Mouse (Mus musculus): Measurements from ENCODE around the gene Btbd18. TPM values are rescaled to one million over a fixed set of nuclear protein-coding genes. Genes with fewer than 3 reads are reported as not detected.
"Not testable (repeated sequence)": the region's sequence is repeated elsewhere in the genome, so short reads cannot be mapped to it uniquely, and the experiment has no call there.

Gene Btbd18
- polyA plus RNA-seq, 1 experiment: 0.05 TPM

DNA sequence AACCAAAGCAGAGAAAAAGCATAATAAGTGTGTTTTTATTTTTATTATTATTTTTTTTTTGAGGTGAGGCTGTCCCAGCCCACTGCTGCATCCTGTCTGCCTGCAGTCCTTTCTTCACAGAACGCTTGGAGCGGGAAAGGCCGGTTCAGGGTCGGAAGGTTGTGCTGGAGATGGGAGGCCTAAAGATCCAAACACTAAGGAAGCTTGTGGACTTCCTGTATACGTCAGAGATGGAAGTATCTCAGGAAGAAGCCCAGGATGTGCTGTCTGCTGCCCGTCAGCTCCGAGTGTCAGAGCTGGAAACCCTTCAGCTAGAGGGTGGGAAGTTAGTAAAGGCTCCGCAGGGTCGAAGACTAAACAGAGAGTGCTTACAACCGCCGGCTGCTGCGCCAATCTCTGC is 7.2 kb downstream of the Btbd18 start:
- 38% methylated on average over 12 of the region's 12 CpGs for WGBS
- Histone ChIP-seq H3K4me1 (ENCODE audit: control insufficient read depth, insufficient read depth, low read length) (no peaks in the 10 kb centered on the region; the same call in 1 of the 2 replicates), H3K4me3 (replicated peaks; ENCODE audit: extremely low read depth, low read depth, low read length) (no peak overlapping the region)
- TF ChIP-seq POLR2A (IDR thresholded peaks at IDR 0.05; ENCODE audit: borderline replicate concordance, extremely low read depth, low read depth, low read length): no peak
- no peak for TF ChIP-seq CTCF (IDR thresholded peaks at IDR 0.05; ENCODE audit: insufficient read depth, low read length)
- no peak for DNase-seq

DNA sequence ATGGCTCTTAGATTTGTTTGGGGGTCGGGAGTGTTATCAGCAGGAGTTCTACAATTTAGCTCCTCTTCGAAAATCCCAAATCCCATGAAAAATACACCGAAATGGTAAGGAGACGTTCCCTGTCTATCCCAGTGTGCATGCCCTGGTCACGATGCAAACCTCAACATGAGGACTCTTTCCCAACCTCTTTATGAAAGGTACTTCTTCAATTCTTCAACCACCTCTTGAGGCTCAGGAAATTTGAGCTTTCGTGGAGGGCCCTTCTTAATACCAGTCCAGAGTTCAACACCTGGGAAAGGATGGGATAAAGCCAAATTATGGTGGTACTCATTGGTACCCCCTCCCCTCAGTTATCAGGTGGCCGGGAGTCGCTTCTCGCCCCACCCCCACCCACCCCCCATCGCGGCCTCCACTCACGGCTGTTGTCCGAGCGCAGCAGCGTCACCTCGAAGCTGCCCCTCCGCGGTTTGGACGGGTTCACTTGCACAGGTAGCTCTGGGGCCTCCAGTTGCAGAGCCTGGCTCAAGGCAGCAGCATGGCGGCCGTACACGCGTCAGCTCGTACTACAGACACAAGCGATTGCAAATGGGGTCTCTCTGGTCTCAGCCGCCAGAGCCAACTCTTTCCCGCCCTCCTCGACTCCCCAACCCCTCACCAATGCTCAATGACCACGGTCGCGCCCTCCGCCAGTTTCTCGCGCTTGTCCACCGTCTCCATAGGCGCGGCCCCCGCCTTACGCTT is 11.1 kb downstream of the Btbd18 start:
- WGBS: 3% methylated on average over 37 of the region's 39 CpGs
- no peaks in the 10 kb centered on the region; the same call in 1 of the 2 replicates for H3K4me1 ChIP-seq (ENCODE audit: control insufficient read depth, insufficient read depth, low read length)
- TF ChIP-seq POLR2A (IDR thresholded peaks at IDR 0.05; ENCODE audit: borderline replicate concordance, extremely low read depth, low read depth, low read length) (no peak), CTCF (IDR thresholded peaks at IDR 0.05; ENCODE audit: insufficient read depth, low read length) (no peak)
- H3K4me3 ChIP-seq (replicated peaks; ENCODE audit: extremely low read depth, low read depth, low read length): peak overlapping the region; percentile 70
- no peak for DNase-seq

DNA sequence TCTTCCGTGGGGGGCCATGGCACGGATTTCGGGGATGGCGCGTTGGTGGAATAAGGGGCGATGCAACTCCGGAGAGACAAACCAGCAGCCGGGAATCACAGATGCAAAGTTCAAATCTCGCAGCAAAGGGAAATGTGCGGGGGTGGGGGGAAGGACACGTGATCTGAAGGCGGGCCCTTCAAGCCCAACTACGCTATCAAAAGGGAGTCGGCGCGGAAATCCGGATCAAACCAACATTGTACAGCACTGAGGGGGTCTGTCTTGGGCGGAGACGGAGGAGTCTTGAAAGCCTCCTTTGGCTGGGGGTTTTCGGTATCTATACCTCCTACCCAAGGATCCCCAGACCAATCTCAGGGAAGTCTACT is 11.7 kb downstream of the Btbd18 start, which contains the start of gene Selenoh:
Gene Selenoh, minus strand, starts transcription at position 202 of the 365 bp plus-strand sequence.
- peak; percentile 71 for DNase-seq
- WGBS: under 1% methylated on average over 20 of the region's 20 CpGs
- Histone ChIP-seq H3K4me3 (replicated peaks; ENCODE audit: extremely low read depth, low read depth, low read length) (peak within 1 kb of the TSS; percentile 70), H3K4me1 (ENCODE audit: control insufficient read depth, insufficient read depth, low read length) (no peaks in the 10 kb centered on the region; the same call in 1 of the 2 replicates)
- TF ChIP-seq POLR2A (IDR thresholded peaks at IDR 0.05; ENCODE audit: borderline replicate concordance, extremely low read depth, low read depth, low read length) (peak; percentile 63; the same call in 1 of the 2 replicates), CTCF (IDR thresholded peaks at IDR 0.05; ENCODE audit: insufficient read depth, low read length) (no peak)

DNA sequence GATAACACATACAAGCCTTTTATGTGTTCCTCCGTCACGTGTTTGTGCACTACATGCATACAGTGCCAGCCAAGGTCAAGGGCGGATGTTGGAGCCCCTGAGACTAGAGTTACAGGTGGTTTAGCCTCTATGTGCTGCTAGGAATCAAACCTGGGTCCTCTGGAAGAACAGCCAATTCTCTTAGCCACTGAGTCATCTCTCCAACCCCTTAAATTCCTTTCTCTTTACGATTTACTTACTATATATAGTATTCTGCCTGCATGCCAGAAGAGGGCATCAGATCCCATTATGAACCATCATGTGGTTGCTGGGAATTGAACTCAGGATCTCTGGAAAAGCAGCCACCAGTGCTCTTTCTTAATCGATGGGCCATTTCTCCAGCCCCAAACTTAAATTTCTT is 12.7 kb downstream of the Btbd18 start:
- not testable (repeated sequence) for DNase-seq; H3K4me3 ChIP-seq (replicated peaks; ENCODE audit: extremely low read depth, low read depth, low read length)
- 73% methylated on average over 4 of the region's 5 CpGs for WGBS

DNA sequence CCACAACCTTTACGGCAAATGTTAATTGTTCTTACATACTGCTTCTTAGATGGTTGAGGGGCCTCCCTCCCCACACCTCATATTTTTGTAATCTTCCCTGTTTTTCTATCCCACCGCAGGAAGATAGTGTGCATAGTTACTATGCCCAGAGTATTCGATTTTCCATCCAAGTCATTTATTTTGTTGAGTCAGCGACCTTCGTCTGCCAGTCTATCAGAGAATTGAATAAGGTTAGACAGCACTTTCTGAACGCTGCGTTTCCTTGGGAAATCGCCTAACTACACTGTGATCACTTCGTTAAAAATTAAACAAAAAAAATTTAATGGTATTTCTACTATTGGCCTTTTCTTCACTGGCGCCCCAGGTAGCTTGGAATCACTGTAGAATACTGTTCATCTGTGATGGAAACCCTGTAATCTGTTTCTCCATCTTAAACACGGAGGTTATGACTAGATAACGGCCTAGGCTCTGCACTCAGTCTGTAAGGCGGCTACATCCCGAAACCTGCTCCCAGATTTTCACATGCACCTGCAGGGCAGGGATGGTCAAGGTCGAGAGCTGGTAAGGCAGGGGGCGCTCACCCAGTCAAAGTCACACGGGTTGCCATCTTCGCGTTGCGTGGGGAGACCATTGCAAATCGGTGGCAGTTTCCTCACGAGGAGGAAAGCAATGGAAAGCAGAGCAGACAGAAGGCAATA is 18.5 kb downstream of the Btbd18 start:
- 0 out of 2 replicates have a peak, but pooled peaks have one; percentile 29 for TF ChIP-seq CTCF (IDR thresholded peaks at IDR 0.05; ENCODE audit: insufficient read depth, low read length)
- no peak for TF ChIP-seq POLR2A (IDR thresholded peaks at IDR 0.05; ENCODE audit: borderline replicate concordance, extremely low read depth, low read depth, low read length)
- Histone ChIP-seq H3K4me1 (ENCODE audit: control insufficient read depth, insufficient read depth, low read length) (no peaks in the 10 kb centered on the region; the same call in 1 of the 2 replicates), H3K4me3 (replicated peaks; ENCODE audit: extremely low read depth, low read depth, low read length) (peak overlapping the region; percentile 91)
- WGBS: 8% methylated on average over 22 of the region's 22 CpGs
- no peak for DNase-seq

More for the DNA sequence above, 12.7 kb downstream of the Btbd18 start:
- H3K4me1 ChIP-seq (ENCODE audit: control insufficient read depth, insufficient read depth, low read length): not testable (repeated sequence)

DNA sequence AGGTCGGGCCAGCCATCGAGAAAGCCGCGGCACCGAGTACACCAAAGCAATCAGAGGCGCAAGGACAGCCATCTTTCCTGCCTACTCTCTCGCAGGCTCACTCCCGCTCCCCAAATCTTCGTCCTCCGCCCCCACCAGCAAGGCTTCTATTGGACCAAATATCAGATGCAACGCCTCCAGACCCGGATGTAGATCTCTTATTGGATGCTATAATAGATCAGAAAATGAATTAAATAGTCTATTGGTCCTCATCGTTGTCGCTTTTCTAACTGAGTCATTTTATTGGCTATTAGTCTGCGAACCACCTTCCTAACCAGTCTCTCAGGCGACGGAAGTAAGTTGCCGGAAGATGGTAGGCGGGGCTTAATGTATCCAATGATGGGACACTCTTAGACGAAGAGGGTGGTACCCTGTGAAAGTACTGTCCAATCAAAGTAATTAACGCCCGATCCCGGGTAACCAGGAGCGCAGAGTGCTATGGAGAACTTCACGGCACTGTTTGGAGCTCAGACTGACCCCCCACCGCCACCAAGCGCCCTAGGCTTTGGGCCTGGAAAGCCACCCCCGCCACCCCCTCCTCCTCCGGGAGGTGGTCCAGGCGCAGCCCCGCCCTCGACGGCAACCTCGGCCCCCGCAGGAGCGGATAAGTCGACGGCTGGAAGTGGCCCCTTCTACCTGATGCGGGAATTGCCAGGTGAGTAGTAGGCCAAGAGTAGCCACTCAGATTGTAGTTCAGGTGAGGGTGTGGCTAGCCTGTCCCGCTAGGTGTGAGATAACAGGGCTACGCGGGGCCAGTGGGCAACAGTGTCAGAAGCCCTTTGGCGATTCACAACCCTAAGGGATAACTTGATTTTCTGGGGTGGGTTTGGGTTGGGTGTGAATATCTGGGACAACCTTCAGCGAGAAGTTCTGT is 19.3 kb downstream of the Btbd18 start, which contains the start of the genes Gm28635 and Med19:
Gene Gm28635, minus strand, starts transcription at position 74 of the 913 bp plus-strand sequence.
Gene Med19, plus strand, starts transcription at position 435 of the 913 bp plus-strand sequence.
- H3K4me1 ChIP-seq (ENCODE audit: control insufficient read depth, insufficient read depth, low read length): no peaks in the 10 kb centered on the region; the same call in 1 of the 2 replicates
- peak within 1 kb of the TSS; percentile 91 for H3K4me3 ChIP-seq (replicated peaks; ENCODE audit: extremely low read depth, low read depth, low read length)
- DNase-seq: peak; percentile 85
- under 1% methylated on average over 44 of the region's 44 CpGs for WGBS
- no peak for TF ChIP-seq CTCF (IDR thresholded peaks at IDR 0.05; ENCODE audit: insufficient read depth, low read length)
- TF ChIP-seq POLR2A (IDR thresholded peaks at IDR 0.05; ENCODE audit: borderline replicate concordance, extremely low read depth, low read depth, low read length): peak; percentile 56; the same call in 1 of the 2 replicates

DNA sequence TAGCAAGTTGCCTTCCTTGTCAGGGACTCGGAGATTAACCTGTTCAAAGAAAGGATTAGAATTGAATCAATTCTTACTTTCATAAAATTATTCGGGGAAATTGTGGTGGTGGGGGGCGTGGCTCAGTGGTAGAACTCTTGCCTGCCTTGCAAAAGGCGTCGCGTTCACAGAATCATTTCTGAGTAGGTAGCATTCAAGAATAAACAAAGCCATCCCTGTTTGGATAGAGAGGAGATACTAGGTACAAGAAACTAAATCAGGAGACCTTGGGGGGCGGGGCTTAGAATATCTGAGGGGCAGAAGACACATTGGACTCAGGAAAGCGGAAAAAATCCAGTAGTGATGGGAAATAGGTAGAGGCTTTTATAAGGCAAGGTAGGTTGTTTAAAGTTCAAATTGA is 20.1 kb downstream of the Btbd18 start, which contains the start of gene Tmx2:
Gene Tmx2, minus strand, starts transcription at position 125 of the 400 bp plus-strand sequence.
- H3K4me1 ChIP-seq (ENCODE audit: control insufficient read depth, insufficient read depth, low read length): no peaks in the 10 kb centered on the region; the same call in 1 of the 2 replicates
- TF ChIP-seq POLR2A (IDR thresholded peaks at IDR 0.05; ENCODE audit: borderline replicate concordance, extremely low read depth, low read depth, low read length) (no peak), CTCF (IDR thresholded peaks at IDR 0.05; ENCODE audit: insufficient read depth, low read length) (no peak)
- H3K4me3 ChIP-seq (replicated peaks; ENCODE audit: extremely low read depth, low read depth, low read length): peak within 1 kb of the TSS; percentile 70
- DNase-seq: no peak
- WGBS: 12% methylated on average over 8 of the region's 8 CpGs

DNA sequence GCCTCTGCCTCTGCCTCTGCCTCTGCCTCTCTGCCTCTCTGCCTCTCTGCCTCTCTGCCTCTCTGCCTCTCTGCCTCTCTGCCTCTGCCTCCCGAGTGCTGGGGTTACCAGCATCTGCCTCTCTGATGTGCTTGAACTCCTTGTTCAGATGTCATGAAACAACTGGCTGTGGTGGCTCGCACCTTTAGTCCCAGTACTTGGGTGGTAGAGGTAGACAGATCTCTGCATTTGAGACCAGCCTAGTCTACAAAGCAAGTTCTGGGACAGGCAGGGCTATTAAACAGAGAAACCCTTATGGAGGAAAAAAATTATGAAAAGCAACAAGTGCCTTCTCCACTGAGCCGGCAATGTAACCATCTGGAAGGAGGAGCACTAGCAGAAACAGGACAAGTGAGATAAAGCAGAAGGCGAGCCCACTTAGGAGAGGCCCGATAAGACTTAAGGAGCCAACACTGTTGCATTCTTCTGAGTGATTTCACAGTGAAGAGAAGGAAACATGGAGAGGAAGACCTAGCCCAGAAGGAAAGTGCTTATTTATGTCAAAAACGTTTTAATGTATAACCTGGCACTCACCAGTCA is 23.8 kb downstream of the Btbd18 start:
- WGBS: 59% methylated on average over 6 of the region's 6 CpGs
- Histone ChIP-seq H3K4me1 (ENCODE audit: control insufficient read depth, insufficient read depth, low read length) (no peaks in the 10 kb centered on the region), H3K4me3 (replicated peaks; ENCODE audit: extremely low read depth, low read depth, low read length) (no peak overlapping the region)
- DNase-seq: no peak
- TF ChIP-seq CTCF (IDR thresholded peaks at IDR 0.05; ENCODE audit: insufficient read depth, low read length): no peak

Data from lung, adult 2 months (tissue).